Mouse (Mus musculus) kidney, adult 2 months (tissue): ENCODE measurements around the gene Cd44. TPM values are rescaled to one million over a fixed set of nuclear protein-coding genes. Genes with fewer than 3 reads are reported as not detected.

Experiments
- DNase-seq: peaks from one replicate; pipeline ENCODE4 v3.0.0; 2021
- H3K27ac ChIP-seq: fragments of 200-500 bp; 2 replicates; pipeline ENCODE4 v1.5.1; 2012; ENCODE audit warnings: low read depth, low read length, control low read depth, inconsistent platforms; ENCODE audit not compliant: insufficient read depth
- H3K27me3 ChIP-seq: fragments of 200-500 bp; replicated peaks from 2 replicates; pipeline ENCODE4 v1.6.1; 2012; ENCODE audit warnings: mild to moderate bottlenecking, moderate library complexity, low read length, inconsistent platforms; ENCODE audit not compliant: control insufficient read depth, insufficient read depth
- H3K36me3 ChIP-seq: fragments of 200-500 bp; 2 replicates; pipeline ENCODE4 v1.6.1; 2012; ENCODE audit warnings: mild to moderate bottlenecking, moderate library complexity, low read length, inconsistent platforms; ENCODE audit not compliant: control insufficient read depth, insufficient read depth
- H3K4me1 ChIP-seq: fragments of 200-500 bp; 2 replicates; pipeline ENCODE4 v1.6.1; 2011; ENCODE audit warnings: low read length; ENCODE audit not compliant: control insufficient read depth, insufficient read depth
- H3K4me3 ChIP-seq: fragments of 200-500 bp; 2 replicates; pipeline ENCODE4 v1.5.1; 2011; ENCODE audit warnings: mild to moderate bottlenecking, low read depth, low read length, control low read depth; ENCODE audit not compliant: insufficient read depth
- CTCF ChIP-seq: fragments of 200-500 bp; conservative IDR thresholded peaks from 2 replicates; pipeline ENCODE4 v1.5.1; 2011; ENCODE audit warnings: low read depth, mild to moderate bottlenecking, control low read depth, low read length, moderate library complexity, mixed read lengths; ENCODE audit not compliant: insufficient read depth, insufficient read length
- POLR2A ChIP-seq: fragments of 200-500 bp; IDR thresholded peaks from one replicate; pipeline ENCODE4 v1.6.1; 2011; ENCODE audit warnings: low read depth, low read length, control low read depth
- WGBS: fragments of 180-500 bp; shearing (Covaris S2); methylation state at CpG from one replicate; pipeline ENCODE4 v1.1.7; 2018; 5-methylcytosine and 5-hydroxymethylcytosine counted together
- polyA plus RNA-seq: library from polyadenylated mRNA; depleted of rRNA; stranded (reverse); fragments of >200 nt; gene quantifications from 2 replicates; pipeline ENCODE4 v1.2.3, GENCODE M21; 2012

Cd44 gene
- polyA plus RNA-seq, 1 experiment: 3.3 TPM

DNA sequence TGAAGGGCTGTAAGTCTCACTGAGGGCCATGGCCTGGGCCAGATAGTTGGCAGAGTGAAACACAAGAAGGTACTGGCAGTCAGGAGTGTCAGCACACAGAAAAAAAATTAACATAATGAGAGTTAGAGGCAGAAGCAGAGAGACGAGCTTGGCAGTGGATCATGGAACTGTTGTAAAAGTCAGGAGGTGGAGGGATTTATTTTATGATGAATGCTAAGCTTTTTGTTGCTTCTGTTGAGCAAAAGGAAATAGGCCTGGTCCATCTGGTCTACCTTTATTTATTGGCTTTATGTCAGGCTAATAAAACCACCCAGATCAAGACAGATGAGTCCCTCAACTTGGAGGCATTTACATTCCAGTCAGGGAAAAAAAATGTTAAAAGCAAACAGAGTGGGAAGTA is 31.2 kb upstream of the Cd44 start:
- H3K27me3 ChIP-seq: no peaks in the 10 kb centered on the region
- H3K4me1 ChIP-seq: no peaks in the 10 kb centered on the region
- no peak for TF ChIP-seq CTCF
- no peak for TF ChIP-seq POLR2A
- no peaks in the 10 kb centered on the region for H3K36me3 ChIP-seq
- H3K4me3 ChIP-seq: no peak overlapping the region
- 40% methylated on average over 1 of the region's 1 CpGs for WGBS
- no peak for DNase-seq
- H3K27ac ChIP-seq: no peak overlapping the region

DNA sequence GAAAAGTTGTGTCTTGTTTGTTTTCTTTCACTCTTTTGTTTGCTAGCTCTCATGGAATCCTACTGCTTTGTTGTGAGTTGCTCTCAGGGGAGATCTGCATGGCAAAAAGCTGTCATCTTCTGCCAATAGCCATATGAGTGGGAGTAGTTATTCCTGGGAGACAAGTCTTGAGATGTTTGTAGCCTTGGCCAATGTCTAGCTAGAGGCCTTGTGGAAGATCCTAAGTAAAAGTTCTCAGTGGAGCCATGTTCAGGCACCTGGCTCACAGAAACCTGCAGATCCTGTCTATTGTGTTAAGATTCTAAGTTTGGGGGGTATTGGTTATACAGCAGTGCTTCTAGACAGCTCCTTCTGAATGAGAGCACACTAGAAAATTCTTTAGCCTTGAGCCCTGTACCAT is 26.7 kb upstream of the Cd44 start:
- Histone ChIP-seq H3K4me1 (no peaks in the 10 kb centered on the region), H3K27ac (no peak overlapping the region), H3K36me3 (no peaks in the 10 kb centered on the region), H3K27me3 (no peaks in the 10 kb centered on the region), H3K4me3 (no peak overlapping the region)
- no peak for TF ChIP-seq POLR2A
- no peak for TF ChIP-seq CTCF
- no peak for DNase-seq

DNA sequence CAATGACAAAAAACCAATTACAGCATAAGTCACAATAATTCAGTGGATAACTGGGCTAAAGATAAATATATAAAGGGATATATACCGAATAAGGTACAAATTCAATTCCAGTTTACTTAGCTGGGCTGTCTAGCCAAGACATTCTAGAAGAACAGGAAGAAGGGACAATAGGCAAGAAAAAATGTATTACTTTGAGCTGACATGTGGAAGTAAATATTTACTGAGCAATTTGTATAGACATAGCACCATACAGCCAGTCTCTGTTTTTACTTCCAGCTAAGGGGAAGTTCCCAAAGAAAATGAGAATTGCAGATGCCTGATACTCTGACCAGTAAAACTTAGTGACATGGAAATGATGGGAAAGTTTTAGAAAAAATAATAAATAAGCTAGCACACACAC is 23.0 kb upstream of the Cd44 start:
- H3K27ac ChIP-seq: no peak overlapping the region
- 73% methylated on average over 1 of the region's 1 CpGs for whole genome bisulfite sequencing
- H3K4me1 ChIP-seq: no peaks in the 10 kb centered on the region

DNA sequence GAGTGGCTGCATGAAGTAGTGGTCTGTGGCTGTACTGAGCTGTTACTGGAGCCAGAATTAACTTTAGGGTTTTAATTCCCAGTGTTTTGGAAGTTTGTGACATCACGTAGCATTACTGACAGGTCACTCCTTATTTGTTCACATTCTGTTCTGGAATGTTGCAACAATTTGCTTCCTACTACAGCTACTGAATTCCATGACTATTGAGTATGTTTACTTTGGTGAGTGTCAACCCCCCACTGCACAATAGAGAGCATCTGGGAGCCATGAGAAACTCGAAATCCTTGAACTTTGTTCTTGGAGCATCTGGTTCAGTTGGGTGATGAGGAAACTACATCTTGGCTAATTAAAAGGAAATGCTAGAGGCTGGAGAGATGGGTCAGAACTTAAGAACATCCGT is 22.2 kb upstream of the Cd44 start:
- Histone ChIP-seq H3K4me3 (no peak overlapping the region), H3K36me3 (no peaks in the 10 kb centered on the region), H3K27ac (no peak overlapping the region), H3K4me1 (no peaks in the 10 kb centered on the region), H3K27me3 (no peaks in the 10 kb centered on the region)
- no peak for DNase-seq
- TF ChIP-seq CTCF (no peak), POLR2A (no peak)
- WGBS: 62% methylated on average over 3 of the region's 3 CpGs

More for the DNA sequence above, 23.0 kb upstream of the Cd44 start:
- Histone ChIP-seq H3K36me3 (no peaks in the 10 kb centered on the region), H3K4me3 (no peak overlapping the region), H3K27me3 (no peaks in the 10 kb centered on the region)
- TF ChIP-seq POLR2A (no peak), CTCF (no peak)
- DNase-seq: no peak

DNA sequence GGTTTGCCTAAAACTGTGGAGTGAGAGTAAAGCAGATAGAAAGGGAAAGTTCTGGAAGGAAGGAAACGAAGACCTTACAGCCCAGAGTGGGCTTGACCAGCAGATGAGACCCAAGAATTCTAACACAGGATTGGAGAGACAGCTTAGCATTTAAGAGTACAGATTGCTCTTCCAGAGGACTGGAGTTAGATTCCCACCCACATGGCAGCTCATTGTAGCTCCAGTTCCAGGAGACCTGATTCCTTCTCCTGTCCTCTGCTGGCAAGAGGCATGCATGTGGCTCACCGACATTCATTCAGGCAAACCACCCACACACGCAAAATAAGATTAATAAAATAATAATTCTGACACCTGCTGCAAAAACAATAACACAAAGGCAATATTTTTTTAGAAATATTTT is 20.6 kb upstream of the Cd44 start:
- Histone ChIP-seq H3K4me3 (no peak overlapping the region), H3K4me1 (no peaks in the 10 kb centered on the region), H3K27me3 (no peaks in the 10 kb centered on the region), H3K36me3 (no peaks in the 10 kb centered on the region), H3K27ac (no peak overlapping the region)
- 86% methylated on average over 3 of the region's 3 CpGs for WGBS
- TF ChIP-seq CTCF: no peak
- no peak for TF ChIP-seq POLR2A
- DNase-seq: no peak

DNA sequence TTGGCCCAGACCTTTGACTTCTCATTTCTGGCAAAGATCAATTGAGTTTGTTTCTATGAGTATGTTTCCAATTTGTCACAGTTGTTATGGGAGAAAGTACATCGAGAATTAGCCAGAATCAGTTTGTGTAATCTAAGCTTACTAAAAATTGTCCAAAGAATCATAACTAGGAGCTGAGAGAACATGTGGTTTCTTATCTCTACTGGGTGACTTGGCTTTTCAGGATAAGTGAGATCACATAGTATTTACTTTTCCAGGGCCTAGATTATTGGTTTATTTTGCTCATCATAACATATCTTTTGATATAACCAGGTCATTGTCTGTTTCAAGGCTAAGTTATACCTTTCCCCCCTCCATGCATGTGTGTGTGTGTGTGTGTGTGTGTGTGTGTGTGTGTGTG is 16.8 kb upstream of the Cd44 start:
- Histone ChIP-seq H3K4me3 (no peak overlapping the region), H3K27ac (no peak overlapping the region), H3K4me1 (no peaks in the 10 kb centered on the region), H3K27me3 (no peaks in the 10 kb centered on the region), H3K36me3 (no peaks in the 10 kb centered on the region)
- TF ChIP-seq CTCF (no peak), POLR2A (no peak)
- no peak for DNase-seq
- 86% methylated on average over 1 of the region's 1 CpGs for WGBS

DNA sequence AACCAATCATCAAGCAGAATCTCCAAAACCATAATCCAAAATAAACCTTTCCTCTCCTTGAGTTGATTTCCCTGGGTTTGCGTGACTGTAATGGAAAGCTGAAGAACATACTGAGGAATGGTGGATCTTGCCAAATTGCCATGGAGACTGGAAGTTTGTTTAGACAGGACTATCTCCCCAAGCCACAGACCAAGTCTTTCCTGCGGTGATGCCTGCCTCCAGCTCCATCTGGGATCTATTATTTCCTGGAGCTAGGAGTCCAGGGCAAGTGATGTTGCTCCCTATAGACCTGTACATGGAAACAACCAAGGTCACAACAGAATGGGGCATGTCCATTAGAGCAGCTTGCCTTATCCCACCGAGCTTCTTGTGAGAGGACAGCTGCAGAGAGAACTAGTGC is 15.1 kb upstream of the Cd44 start:
- DNase-seq: no peak
- WGBS: 68% methylated on average over 3 of the region's 3 CpGs

DNA sequence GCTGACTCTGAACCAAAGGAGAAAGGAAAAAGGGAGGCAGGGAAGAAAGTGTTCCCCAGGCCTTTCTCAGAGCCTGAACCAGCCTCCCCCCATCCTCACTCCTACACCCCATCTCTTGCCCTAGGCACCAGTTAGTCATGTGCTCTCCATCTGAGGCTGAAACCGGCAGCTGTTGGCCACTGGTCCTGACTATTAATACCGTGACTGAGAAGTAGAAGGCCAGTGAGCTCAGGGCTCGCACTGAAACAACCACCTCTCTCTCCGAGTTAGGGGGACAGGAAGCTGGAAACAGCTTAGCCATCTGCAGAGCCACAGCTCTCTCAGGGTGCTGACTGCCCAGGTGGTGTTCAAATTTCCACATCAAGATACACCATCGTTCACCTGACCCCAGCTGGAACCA is 13.2 kb upstream of the Cd44 start:
- no peak overlapping the region for H3K27ac ChIP-seq

More for the DNA sequence above, 15.1 kb upstream of the Cd44 start:
- no peaks in the 10 kb centered on the region for H3K4me1 ChIP-seq
- H3K4me3 ChIP-seq: no peak overlapping the region
- no peaks in the 10 kb centered on the region for H3K27me3 ChIP-seq
- TF ChIP-seq POLR2A (no peak), CTCF (no peak)
- no peaks in the 10 kb centered on the region for H3K36me3 ChIP-seq
- H3K27ac ChIP-seq: no peak overlapping the region

More for the DNA sequence above, 13.2 kb upstream of the Cd44 start:
- TF ChIP-seq POLR2A (no peak), CTCF (no peak)
- Histone ChIP-seq H3K4me3 (no peak overlapping the region), H3K27me3 (no peaks in the 10 kb centered on the region), H3K4me1 (no peaks in the 10 kb centered on the region), H3K36me3 (no peaks in the 10 kb centered on the region)
- WGBS: 67% methylated on average over 5 of the region's 5 CpGs
- no peak for DNase-seq
